Mouse (Mus musculus): ENCODE data around the gene Svs2.

- TF ChIP-seq CTCF (IDR thresholded peaks at IDR 0.05; ENCODE audit: control insufficient read depth, insufficient read depth, low read length) (no peak), POLR2A (IDR thresholded peaks at IDR 0.05; ENCODE audit: borderline replicate concordance, control insufficient read depth, low read depth, low read length) (no peak)
Observed at GRCm38 (mm10) chr2:164278359-164278758, 40.1 kb upstream of the Svs2 start, which contains the start of gene Svs4.

All from bone marrow, adult 2 months (tissue).